Mouse (Mus musculus) layer of hippocampus, adult 11-12 months (tissue): ENCODE measurements at regions not wholly inside any gene's neighbourhood (a gene's known extent, or its start where the extent isn't known, plus 50 kb on each side); places are given as distances from the start of the nearest gene placed in this dataset.
A peak's percentile ranks its signal among the peaks of the same experiment; 100 is the strongest.

ENCODE experiments used
- DNase-seq: peaks from one replicate; pipeline ENCODE4 v3.0.0; 2022; ENCODE audit warnings: low spot score

- no peak for DNase-seq
Observed at GRCm38 (mm10) chr2:9267675-9268074, 613.4 kb upstream of the 4930412O13Rik start.

GRCm38 (mm10) chr2:9283441-9283840 lies 597.6 kb upstream of the 4930412O13Rik start:
- no peak for DNase-seq

GRCm38 (mm10) chr2:9285800-9286199 lies 595.3 kb upstream of the 4930412O13Rik start:
- DNase-seq, result no peak

GRCm38 (mm10) chr2:9287077-9287476 lies 594.0 kb upstream of the 4930412O13Rik start:
- no peak for DNase-seq

- DNase-seq, result no peak
Observed at GRCm38 (mm10) chr2:9287623-9288022, 593.4 kb upstream of the 4930412O13Rik start.

GRCm38 (mm10) chr2:9331630-9332352 lies 549.3 kb upstream of the 4930412O13Rik start:
- DNase-seq, result peak; percentile 6

- no peak for DNase-seq
Observed at GRCm38 (mm10) chr2:9348982-9349381, 532.1 kb upstream of the 4930412O13Rik start.

- no peak for DNase-seq
Observed at GRCm38 (mm10) chr2:9349994-9350393, 531.1 kb upstream of the 4930412O13Rik start.

GRCm38 (mm10) chr2:9352190-9352589 lies 528.9 kb upstream of the 4930412O13Rik start:
- no peak for DNase-seq

- no peak for DNase-seq
Observed at GRCm38 (mm10) chr2:9360020-9360419, 521.0 kb upstream of the 4930412O13Rik start.

- no peak for DNase-seq
Observed at GRCm38 (mm10) chr2:9367801-9368584, 513.1 kb upstream of the 4930412O13Rik start.

GRCm38 (mm10) chr2:9369572-9369971 lies 511.5 kb upstream of the 4930412O13Rik start:
- DNase-seq, result no peak

GRCm38 (mm10) chr2:9386566-9386965 lies 494.5 kb upstream of the 4930412O13Rik start:
- DNase-seq, result no peak

- no peak for DNase-seq
Observed at GRCm38 (mm10) chr2:9388058-9388457, 493.0 kb upstream of the 4930412O13Rik start.

- no peak for DNase-seq
Observed at GRCm38 (mm10) chr2:9395379-9395999, 485.6 kb upstream of the 4930412O13Rik start.

GRCm38 (mm10) chr2:9401461-9401860 lies 479.6 kb upstream of the 4930412O13Rik start:
- DNase-seq, result no peak

GRCm38 (mm10) chr2:9402281-9402680 lies 478.8 kb upstream of the 4930412O13Rik start:
- no peak for DNase-seq

- no peak for DNase-seq
Observed at GRCm38 (mm10) chr2:9409075-9409474, 472.0 kb upstream of the 4930412O13Rik start.

- no peak for DNase-seq
Observed at GRCm38 (mm10) chr2:9422686-9423085, 458.4 kb upstream of the 4930412O13Rik start.

- no peak for DNase-seq
Observed at GRCm38 (mm10) chr2:9423534-9423933, 457.5 kb upstream of the 4930412O13Rik start.

- DNase-seq, result peak; percentile 10
Observed at GRCm38 (mm10) chr2:9433110-9433940, 447.7 kb upstream of the 4930412O13Rik start.
